Mouse (Mus musculus): ENCODE results near the gene Ccm2l.

GRCm38 (mm10) chr2:153033545-153034230 is 32.1 kb upstream of the Ccm2l start:
- TF ChIP-seq CHD2 (IDR thresholded peaks at IDR 0.05; ENCODE audit: low read depth, low read length) = no peak
- no peak for TF ChIP-seq MAFK (IDR thresholded peaks at IDR 0.05; ENCODE audit: insufficient read depth, low read depth, low read length)

Data from ES-E14 (cell line).